Mouse (Mus musculus): ENCODE results near the gene Nat8f2. TPM values are rescaled to one million over a fixed set of nuclear protein-coding genes. Genes with fewer than 3 reads are reported as not detected.
"Not testable (repeated sequence)": the region's sequence is repeated elsewhere in the genome, so short reads cannot be mapped to it uniquely, and the experiment has no call there.

Nat8f2 gene
- polyA plus RNA-seq, 1 experiment from 2014 or later: not detected

DNA sequence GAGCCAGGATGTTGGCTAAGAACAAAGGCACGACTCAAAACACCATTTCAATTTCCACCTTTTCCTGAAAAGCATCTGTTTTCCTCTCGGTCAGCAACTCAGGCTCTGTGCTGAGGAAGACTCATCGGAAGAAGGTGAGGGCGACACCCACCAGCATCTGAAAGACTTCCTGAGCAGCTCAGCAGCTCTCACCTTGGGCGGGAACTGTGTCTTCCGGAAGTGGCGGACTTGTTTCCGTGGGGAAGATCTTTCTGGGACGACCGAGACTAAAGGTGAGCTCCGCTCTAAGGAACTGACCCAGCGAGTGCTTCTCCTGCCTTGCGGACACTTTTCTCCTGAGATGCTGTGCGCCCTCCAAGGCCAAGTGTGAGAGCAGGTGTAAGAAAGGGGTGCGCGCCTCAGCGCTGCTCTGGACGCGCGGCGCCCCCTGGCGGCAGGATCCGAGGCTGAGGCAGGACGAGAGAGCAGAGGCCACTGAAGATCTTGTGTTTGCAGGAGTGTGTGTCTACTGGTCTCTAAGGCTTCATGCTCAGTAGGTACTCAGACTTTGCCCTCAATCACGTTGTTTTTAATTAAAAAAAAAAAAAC, 26.2 kb upstream of the Nat8f2 start:
- WGBS: 72% methylated on average over 25 of the region's 25 CpGs
- not testable (repeated sequence) for ATAC-seq (replicated peaks); H3K9ac ChIP-seq; H3K4me3 ChIP-seq; H3K9me3 ChIP-seq; H3K36me3 ChIP-seq (replicated peaks); H3K4me1 ChIP-seq; H3K27ac ChIP-seq; H3K4me2 ChIP-seq; H3K27me3 ChIP-seq (replicated peaks)

DNA sequence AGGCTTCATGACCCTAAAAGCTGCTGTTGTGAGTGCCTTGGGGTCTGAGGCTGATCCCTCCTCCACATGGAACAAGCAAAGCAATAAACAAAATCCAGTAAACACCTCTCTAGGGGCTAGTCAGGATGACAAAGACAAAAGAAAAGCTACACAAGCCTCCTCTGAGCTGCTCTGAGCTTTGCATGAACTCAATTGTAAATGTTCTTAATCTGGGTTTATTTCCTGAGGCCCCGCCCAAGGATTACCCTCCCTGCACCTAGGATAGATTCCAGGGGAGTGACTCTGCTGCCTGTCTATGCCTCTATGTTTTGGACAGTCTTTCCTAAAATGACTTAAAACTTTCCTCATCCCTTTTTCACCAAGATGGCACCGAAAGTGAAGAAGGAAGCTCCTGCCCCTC, 20.0 kb upstream of the Nat8f2 start:
- ATAC-seq (replicated peaks): no peak
- no peak overlapping the region for H3K27ac ChIP-seq
- 79% methylated on average over 2 of the region's 2 CpGs for WGBS
- no peak overlapping the region for H3K4me2 ChIP-seq
- no peaks in the 10 kb centered on the region for H3K36me3 ChIP-seq (replicated peaks)
- H3K4me1 ChIP-seq: no peaks in the 10 kb centered on the region
- H3K27me3 ChIP-seq (replicated peaks): no peaks in the 10 kb centered on the region
- peaks cover 4% of the 10 kb centered on the region; the same call in 1 of the 2 replicates for H3K9me3 ChIP-seq
- H3K9ac ChIP-seq: no peak overlapping the region
- H3K4me3 ChIP-seq: no peak overlapping the region

DNA sequence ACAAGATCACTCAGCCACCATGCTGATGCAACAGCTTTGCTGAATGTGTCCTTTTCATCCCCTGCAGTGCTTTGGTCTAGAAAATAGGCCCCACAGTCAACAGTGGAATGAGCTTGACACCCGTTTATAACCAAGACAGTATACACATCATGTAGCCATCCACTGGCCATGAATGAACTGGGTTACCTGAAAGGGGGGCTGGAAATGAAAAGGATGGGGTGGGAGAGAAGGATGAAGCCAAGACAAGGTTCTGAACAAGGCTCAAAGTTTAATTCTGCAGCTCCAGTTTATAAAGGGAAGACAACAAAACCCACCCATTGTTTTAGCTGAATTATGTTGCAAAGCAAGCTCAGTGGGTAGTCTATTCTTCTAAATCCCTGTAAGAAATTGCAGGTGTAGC, 15.4 kb upstream of the Nat8f2 start:
- Histone ChIP-seq H3K9me3 (peaks cover 15% of the 10 kb centered on the region), H3K36me3 (replicated peaks) (no peaks in the 10 kb centered on the region), H3K4me1 (no peaks in the 10 kb centered on the region), H3K9ac (no peak overlapping the region), H3K4me2 (no peak overlapping the region), H3K27me3 (replicated peaks) (no peaks in the 10 kb centered on the region), H3K27ac (no peak overlapping the region), H3K4me3 (no peak overlapping the region)
- 88% methylated on average over 1 of the region's 1 CpGs for WGBS
- ATAC-seq (replicated peaks): no peak

DNA sequence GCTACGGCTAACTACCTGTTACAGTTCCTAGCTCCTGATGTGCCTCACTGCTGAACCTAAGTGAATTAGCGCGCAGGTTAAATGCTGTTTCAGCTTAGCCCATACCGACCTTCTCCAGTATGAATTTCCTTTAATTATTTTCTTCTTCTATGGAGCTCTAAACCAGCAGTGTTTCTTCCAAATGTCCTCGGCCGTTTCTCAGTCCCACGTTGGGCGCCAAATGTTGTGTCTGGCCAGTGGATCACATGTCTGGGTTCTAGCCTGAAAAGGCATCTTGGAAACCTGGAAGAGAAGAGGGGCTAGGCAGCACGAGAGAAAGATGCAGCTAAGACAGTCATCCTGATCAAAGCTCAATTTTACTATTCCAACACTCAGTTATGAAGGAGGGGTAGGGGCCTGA, 14.3 kb upstream of the Nat8f2 start:
- H3K4me2 ChIP-seq; ATAC-seq (replicated peaks); H3K36me3 ChIP-seq (replicated peaks); H3K27me3 ChIP-seq (replicated peaks); H3K27ac ChIP-seq; H3K9ac ChIP-seq; H3K4me1 ChIP-seq; H3K4me3 ChIP-seq: not testable (repeated sequence)
- 95% methylated on average over 9 of the region's 9 CpGs for WGBS
- H3K9me3 ChIP-seq: peaks cover 15% of the 10 kb centered on the region

- WGBS: 84% methylated on average over 8 of the region's 8 CpGs
- no peaks in the 10 kb centered on the region for H3K36me3 ChIP-seq (replicated peaks)
Measured at GRCm38 (mm10) chr6:85867726-85868690, 950 bp downstream of the Nat8f2 start.

GRCm38 (mm10) chr6:85866995-85867394, 2.0 kb downstream of the Nat8f2 start:
- not testable (repeated sequence) for H3K9me3 ChIP-seq; H3K36me3 ChIP-seq (replicated peaks); H3K4me1 ChIP-seq; H3K4me3 ChIP-seq; H3K27ac ChIP-seq; H3K27me3 ChIP-seq (replicated peaks); ATAC-seq (replicated peaks); H3K9ac ChIP-seq; H3K4me2 ChIP-seq
- 72% methylated on average over 1 of the region's 1 CpGs for WGBS

More at GRCm38 (mm10) chr6:85867726-85868690, 950 bp downstream of the Nat8f2 start:
- ATAC-seq (replicated peaks): no peak
- H3K4me1 ChIP-seq: no peaks in the 10 kb centered on the region
- no peak overlapping the region for H3K4me2 ChIP-seq
- H3K9me3 ChIP-seq: no peaks in the 10 kb centered on the region
- H3K4me3 ChIP-seq: no peak overlapping the region
- no peak overlapping the region for H3K27ac ChIP-seq
- H3K27me3 ChIP-seq (replicated peaks): no peaks in the 10 kb centered on the region
- H3K9ac ChIP-seq: no peak overlapping the region

DNA sequence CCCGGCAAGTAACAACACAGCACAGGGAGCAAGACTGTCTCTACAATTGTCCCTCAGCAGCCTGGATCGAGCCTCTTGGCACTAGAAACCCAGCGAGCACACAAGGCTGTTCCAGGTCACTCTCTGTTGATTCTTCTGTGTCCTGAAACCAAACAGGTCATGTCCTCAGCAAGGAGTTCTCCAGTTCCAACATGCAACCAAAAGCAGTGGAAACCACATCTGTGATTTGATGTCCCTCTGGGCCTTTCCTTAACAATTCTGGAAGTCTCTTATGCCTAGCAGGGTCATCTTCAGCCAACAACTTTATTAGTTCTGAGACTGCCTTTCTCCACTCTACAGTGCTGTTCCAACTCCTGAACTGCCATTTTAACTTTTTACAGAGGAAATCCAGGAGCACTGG, 2.8 kb downstream of the Nat8f2 start:
- not testable (repeated sequence) for H3K36me3 ChIP-seq (replicated peaks); ATAC-seq (replicated peaks); H3K27me3 ChIP-seq (replicated peaks); H3K4me1 ChIP-seq; H3K9ac ChIP-seq; H3K4me2 ChIP-seq; H3K9me3 ChIP-seq; H3K4me3 ChIP-seq; H3K27ac ChIP-seq
- 81% methylated on average over 3 of the region's 3 CpGs for WGBS

GRCm38 (mm10) chr6:85864900-85865639, 3.9 kb downstream of the Nat8f2 start:
- H3K9me3 ChIP-seq; H3K4me2 ChIP-seq; H3K27ac ChIP-seq; ATAC-seq (replicated peaks); H3K27me3 ChIP-seq (replicated peaks); H3K9ac ChIP-seq; H3K4me3 ChIP-seq; H3K4me1 ChIP-seq; H3K36me3 ChIP-seq (replicated peaks): not testable (repeated sequence)
- 67% methylated on average over 5 of the region's 7 CpGs for WGBS

DNA sequence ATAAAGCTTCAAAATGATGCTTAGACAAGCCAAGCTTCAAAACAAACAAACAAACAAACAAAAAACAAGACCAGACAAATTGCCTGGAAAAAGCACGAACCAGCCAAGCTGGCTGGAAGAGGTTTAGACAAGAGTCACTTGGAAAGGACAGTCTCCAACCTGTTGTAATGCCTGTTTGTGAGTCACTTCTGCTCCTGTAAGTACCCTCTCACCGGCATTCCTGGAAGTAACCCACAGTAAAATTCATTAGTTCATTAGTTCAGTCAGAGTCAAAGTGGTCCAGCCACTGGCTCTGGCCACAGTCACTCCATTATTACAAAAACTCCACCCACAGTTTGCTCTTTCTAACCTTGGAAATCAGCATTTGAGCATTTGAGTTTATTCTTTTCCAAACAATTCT, 5.1 kb downstream of the Nat8f2 start:
- Histone ChIP-seq H3K27ac (no peak overlapping the region), H3K4me2 (no peak overlapping the region), H3K9me3 (no peaks in the 10 kb centered on the region), H3K36me3 (replicated peaks) (no peaks in the 10 kb centered on the region), H3K9ac (no peak overlapping the region), H3K27me3 (replicated peaks) (no peaks in the 10 kb centered on the region), H3K4me3 (no peak overlapping the region), H3K4me1 (no peaks in the 10 kb centered on the region)
- WGBS: 89% methylated on average over 2 of the region's 2 CpGs
- ATAC-seq (replicated peaks): no peak

- Histone ChIP-seq H3K27ac (no peak overlapping the region), H3K27me3 (replicated peaks) (no peaks in the 10 kb centered on the region), H3K4me2 (no peak overlapping the region), H3K4me3 (no peak overlapping the region), H3K36me3 (replicated peaks) (no peaks in the 10 kb centered on the region), H3K4me1 (no peaks in the 10 kb centered on the region), H3K9ac (no peak overlapping the region), H3K9me3 (no peaks in the 10 kb centered on the region)
- no peak for ATAC-seq (replicated peaks)
- 85% methylated on average over 2 of the region's 2 CpGs for WGBS
Measured at GRCm38 (mm10) chr6:85863136-85863535, 5.8 kb downstream of the Nat8f2 start.

DNA sequence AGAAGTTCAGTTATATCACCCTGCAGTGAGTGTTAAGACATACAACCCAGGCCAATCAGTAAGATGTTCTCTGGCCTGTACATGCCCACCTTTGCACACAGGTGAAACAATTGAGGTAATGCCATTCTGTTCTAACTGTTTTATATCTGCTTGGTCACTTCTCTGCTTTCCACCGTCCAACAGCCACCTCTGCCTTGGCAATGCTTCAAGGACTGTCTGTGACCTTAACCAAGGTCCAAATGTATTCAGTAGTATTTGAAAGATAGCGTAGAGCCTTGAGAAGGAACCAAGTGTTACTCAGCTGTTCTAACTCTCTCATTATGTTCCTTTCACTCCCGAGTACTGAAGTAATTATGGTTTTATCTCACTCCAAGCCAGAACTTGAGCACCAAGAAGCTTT, 6.4 kb downstream of the Nat8f2 start:
- H3K9ac ChIP-seq: no peak overlapping the region
- H3K4me2 ChIP-seq: no peak overlapping the region
- H3K9me3 ChIP-seq: no peaks in the 10 kb centered on the region
- no peaks in the 10 kb centered on the region for H3K36me3 ChIP-seq (replicated peaks)
- no peak overlapping the region for H3K4me3 ChIP-seq
- no peaks in the 10 kb centered on the region for H3K27me3 ChIP-seq (replicated peaks)
- H3K4me1 ChIP-seq: no peaks in the 10 kb centered on the region
- no peak overlapping the region for H3K27ac ChIP-seq
- WGBS: 88% methylated on average over 3 of the region's 3 CpGs
- no peak for ATAC-seq (replicated peaks)

- 86% methylated on average over 3 of the region's 3 CpGs for WGBS
- Histone ChIP-seq H3K9ac (no peak overlapping the region), H3K27me3 (replicated peaks) (no peaks in the 10 kb centered on the region), H3K27ac (no peak overlapping the region), H3K4me2 (no peak overlapping the region), H3K36me3 (replicated peaks) (no peaks in the 10 kb centered on the region), H3K9me3 (no peaks in the 10 kb centered on the region), H3K4me1 (no peaks in the 10 kb centered on the region), H3K4me3 (no peak overlapping the region)
- no peak for ATAC-seq (replicated peaks)
Measured at GRCm38 (mm10) chr6:85861247-85861646, 7.7 kb downstream of the Nat8f2 start.

Measured in midbrain, embryonic 15.5 days (tissue).